Mouse (Mus musculus) intestine, postnatal 0 days (tissue): Measurements from ENCODE around the gene Gpr173. TPM values are rescaled to one million over a fixed set of nuclear protein-coding genes. Genes with fewer than 3 reads are reported as not detected.

Source experiments
- ATAC-seq: fragments of 200-750 bp; cut with Nextera tagmentation; 2 replicates; pipeline ENCODE4 v1.8.0; 2017; ENCODE audit warnings: mild to moderate bottlenecking, moderate TSS enrichment, moderate library complexity
- H3K27ac ChIP-seq: fragments of 300-500 bp; sonication (generic); 2 replicates; pipeline ENCODE4 v1.5.1; 2014; ENCODE audit warnings: mild to moderate bottlenecking, low read depth, low read length, moderate library complexity
- H3K27me3 ChIP-seq: fragments of 300-500 bp; sonication (generic); replicated peaks from 2 replicates; pipeline ENCODE4 v1.6.1; 2014; ENCODE audit warnings: low read length, mixed read lengths; ENCODE audit not compliant: control insufficient read depth, insufficient read depth
- H3K36me3 ChIP-seq: fragments of 300-500 bp; sonication (generic); 2 replicates; pipeline ENCODE4 v1.6.1; 2014; ENCODE audit warnings: mild to moderate bottlenecking, moderate library complexity; ENCODE audit not compliant: control insufficient read depth, insufficient read depth
- H3K4me1 ChIP-seq: fragments of 300-500 bp; sonication (generic); replicated peaks from 2 replicates; pipeline ENCODE4 v1.6.1; 2014; ENCODE audit warnings: antibody characterized with exemption, low read length, mixed read lengths; ENCODE audit not compliant: control insufficient read depth, insufficient read depth
- H3K4me2 ChIP-seq: fragments of 300-500 bp; sonication (generic); replicated peaks from 2 replicates; pipeline ENCODE4 v1.6.1; 2014; ENCODE audit warnings: low read depth, mild to moderate bottlenecking, moderate library complexity
- H3K4me3 ChIP-seq: fragments of 300-500 bp; sonication (generic); 2 replicates; pipeline ENCODE4 v1.5.1; 2014; ENCODE audit warnings: low read depth, low read length
- H3K9ac ChIP-seq: fragments of 300-500 bp; sonication (generic); 2 replicates; pipeline ENCODE4 v1.6.1; 2014; ENCODE audit warnings: mild to moderate bottlenecking, low read depth, low read length
- H3K9me3 ChIP-seq: fragments of 300-500 bp; sonication (generic); 2 replicates; pipeline ENCODE4 v1.6.1; 2016; ENCODE audit warnings: mixed run types; ENCODE audit not compliant: control insufficient read depth
- CTCF ChIP-seq: sonication (generic); IDR thresholded peaks from 2 replicates; pipeline ENCODE4 v1.5.1; 2016; ENCODE audit warnings: low read depth, mild to moderate bottlenecking, control low read depth, antibody characterized with exemption, moderate library complexity
- WGBS: fragments of 180-500 bp; shearing (Covaris S2); extraction: QIAGEN DNeasy Blood & Tissue Kit; methylation state at CpG from one replicate; pipeline ENCODE4 v1.1.7; 2014; 5-methylcytosine and 5-hydroxymethylcytosine counted together
- polyA plus RNA-seq: library from polyadenylated mRNA; unstranded; fragments of >200 nt; fragmentation: Nextera tagmentation; extraction: Ambion mirVana; gene quantifications from 2 replicates; pipeline ENCODE4 v1.2.1, GENCODE M21; 2015

The Gpr173 gene
- polyA plus RNA-seq, 1 experiment from 2014 or later = 0.68 TPM

DNA sequence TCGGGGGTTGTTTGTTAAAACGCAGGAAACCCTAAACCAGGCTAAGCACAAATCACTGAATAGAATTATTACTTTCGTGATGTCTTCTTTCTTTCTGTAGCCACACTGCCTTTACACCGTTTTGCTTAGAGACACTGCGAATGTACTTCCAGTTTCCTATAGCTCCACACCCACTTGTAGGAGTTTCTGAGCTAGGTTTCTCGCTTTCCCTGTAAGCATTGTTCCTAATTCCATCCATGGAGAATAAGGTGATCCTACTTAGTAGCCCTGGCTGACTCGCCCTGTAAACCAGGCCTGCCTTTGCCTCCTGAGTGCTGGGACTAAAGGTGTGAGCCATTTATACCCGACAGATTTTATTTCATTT is 40.8 kb downstream of the Gpr173 start:
- peak overlapping the region; percentile 53 for H3K4me3 ChIP-seq
- peak overlapping the region; percentile 69 for H3K4me2 ChIP-seq
- TF ChIP-seq CTCF = no peak
- H3K9me3 ChIP-seq = no peaks in the 10 kb centered on the region
- H3K36me3 ChIP-seq = no peaks in the 10 kb centered on the region
- peak; percentile 29; the same call in 1 of the 2 replicates for ATAC-seq
- H3K9ac ChIP-seq = no peak overlapping the region
- H3K4me1 ChIP-seq = no peaks in the 10 kb centered on the region
- no peak overlapping the region for H3K27ac ChIP-seq
- H3K27me3 ChIP-seq = no peaks in the 10 kb centered on the region
- WGBS = 20% methylated on average over 8 of the region's 8 CpGs

DNA sequence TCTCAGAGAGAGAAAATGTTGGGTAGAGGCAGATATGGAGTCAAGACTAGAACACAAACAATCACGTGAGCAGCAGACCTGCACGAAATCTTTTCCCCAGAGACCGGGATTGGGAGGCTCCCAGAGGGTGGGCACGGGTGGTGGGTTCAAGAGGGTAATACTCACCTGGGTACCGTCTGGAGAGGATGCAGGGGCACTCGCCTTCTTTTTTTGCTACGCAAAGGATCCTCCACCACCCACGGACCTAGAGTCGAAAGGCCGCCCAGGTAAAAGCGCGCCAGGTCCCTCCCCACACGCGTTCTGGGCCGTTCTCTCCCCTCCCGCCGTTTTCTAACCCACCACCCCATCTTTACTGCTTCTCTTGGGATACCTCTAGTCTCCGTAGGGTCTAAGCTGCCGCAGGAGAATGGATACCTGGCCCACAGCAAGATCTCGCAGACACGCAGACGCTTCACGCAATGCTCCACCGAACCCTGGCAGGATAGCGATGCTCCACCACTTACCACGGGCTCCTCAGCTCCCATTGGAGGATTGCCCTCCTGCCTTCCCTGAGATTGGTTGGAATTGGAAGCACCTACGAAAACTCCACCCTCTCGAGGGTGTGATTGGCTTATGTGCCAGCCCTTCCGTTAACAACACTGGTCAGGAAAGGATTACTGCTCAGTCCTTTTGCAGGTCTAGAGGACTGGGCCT is 41.4 kb downstream of the Gpr173 start, which contains the start of gene Kantr:
Gene Kantr (minus strand): TSS at position 500 of the 693 bp plus-strand sequence.
- peak; percentile 99 for ATAC-seq
- Histone ChIP-seq H3K27ac (no peak within 1 kb of the TSS), H3K4me1 (no peaks in the 10 kb centered on the region), H3K9ac (0 out of 2 replicates have a peak within 1 kb of the TSS, but pooled peaks have one; percentile 22), H3K4me3 (peak within 1 kb of the TSS; percentile 53), H3K9me3 (no peaks in the 10 kb centered on the region), H3K36me3 (no peaks in the 10 kb centered on the region), H3K27me3 (no peaks in the 10 kb centered on the region), H3K4me2 (peak within 1 kb of the TSS; percentile 69)
- 20% methylated on average over 26 of the region's 29 CpGs for WGBS
- no peak for TF ChIP-seq CTCF

DNA sequence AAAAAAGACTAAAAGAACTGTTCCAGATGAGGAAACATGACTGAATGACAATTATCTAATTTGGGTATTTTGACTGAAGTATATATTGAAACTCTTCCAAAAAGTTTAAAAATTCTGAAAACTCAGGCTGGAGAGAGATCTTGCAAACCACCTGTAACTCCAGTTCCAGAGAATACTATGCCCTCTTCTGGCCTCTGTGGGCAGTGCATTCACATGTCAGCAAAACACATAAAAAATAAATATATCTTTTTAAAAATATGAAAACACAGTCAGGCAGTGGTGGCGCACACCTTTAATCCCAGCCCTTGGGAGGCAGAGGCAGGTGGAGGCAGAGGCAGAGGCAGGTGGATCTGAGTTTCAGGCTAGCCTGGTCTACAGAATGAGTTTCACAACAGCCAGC is 44.9 kb downstream of the Gpr173 start:
- Histone ChIP-seq H3K4me2 (no peak overlapping the region), H3K9me3 (no peaks in the 10 kb centered on the region), H3K4me1 (no peaks in the 10 kb centered on the region), H3K36me3 (no peaks in the 10 kb centered on the region), H3K27me3 (no peaks in the 10 kb centered on the region), H3K9ac (no peak overlapping the region), H3K27ac (no peak overlapping the region), H3K4me3 (no peak overlapping the region)
- WGBS = 93% methylated on average over 1 of the region's 1 CpGs
- TF ChIP-seq CTCF = peak; percentile 38; the same call in 1 of the 2 replicates
- ATAC-seq = no peak

DNA sequence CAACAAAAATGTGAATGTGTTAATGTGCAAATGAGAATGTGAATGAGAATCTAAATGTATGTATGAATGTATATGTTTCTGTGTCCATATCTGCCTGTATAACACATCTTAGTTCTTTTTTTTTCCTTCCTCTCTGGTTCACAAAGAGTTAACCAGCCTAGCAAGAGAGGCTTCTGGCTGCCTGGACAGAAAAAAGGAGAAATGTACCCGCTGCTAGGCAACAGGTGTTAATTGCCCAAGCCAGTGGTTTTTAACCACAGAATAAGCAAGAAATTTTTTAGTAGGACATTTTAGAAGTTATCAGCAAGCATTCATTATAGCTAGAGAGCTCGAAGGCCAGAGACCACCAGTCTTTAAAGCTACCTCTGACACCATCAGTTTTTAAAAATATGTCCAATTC is 45.7 kb downstream of the Gpr173 start:
- Histone ChIP-seq H3K27me3 (no peaks in the 10 kb centered on the region), H3K9me3 (no peaks in the 10 kb centered on the region), H3K27ac (no peak overlapping the region), H3K36me3 (no peaks in the 10 kb centered on the region), H3K9ac (no peak overlapping the region), H3K4me3 (no peak overlapping the region), H3K4me1 (no peaks in the 10 kb centered on the region), H3K4me2 (no peak overlapping the region)
- TF ChIP-seq CTCF = no peak
- WGBS = 25% methylated on average over 2 of the region's 2 CpGs
- no peak for ATAC-seq

DNA sequence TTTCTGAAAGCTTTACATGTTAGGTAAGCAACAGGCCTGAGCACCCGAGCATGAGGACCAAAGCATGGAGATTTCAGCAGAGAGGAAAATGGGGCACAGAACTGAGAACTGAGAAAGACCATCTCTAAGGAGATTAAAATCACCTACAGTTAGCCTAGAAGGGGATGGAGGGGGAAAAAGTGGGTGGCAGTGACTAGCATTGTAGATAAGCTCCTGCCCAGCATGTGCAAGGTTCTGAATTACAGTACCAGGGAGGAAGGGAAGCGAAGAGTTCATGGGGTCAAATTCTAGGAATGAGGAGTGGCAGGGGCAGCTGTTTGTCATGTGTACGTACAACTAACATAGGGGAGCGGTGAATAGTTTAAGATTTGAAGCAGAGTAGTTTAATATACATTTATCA is 48.0 kb downstream of the Gpr173 start:
- Histone ChIP-seq H3K9ac (no peak overlapping the region), H3K4me2 (no peak overlapping the region), H3K4me1 (no peaks in the 10 kb centered on the region), H3K4me3 (no peak overlapping the region), H3K27me3 (no peaks in the 10 kb centered on the region), H3K36me3 (no peaks in the 10 kb centered on the region), H3K9me3 (no peaks in the 10 kb centered on the region), H3K27ac (no peak overlapping the region)
- WGBS = 67% methylated on average over 4 of the region's 4 CpGs
- no peak for ATAC-seq
- TF ChIP-seq CTCF = no peak

DNA sequence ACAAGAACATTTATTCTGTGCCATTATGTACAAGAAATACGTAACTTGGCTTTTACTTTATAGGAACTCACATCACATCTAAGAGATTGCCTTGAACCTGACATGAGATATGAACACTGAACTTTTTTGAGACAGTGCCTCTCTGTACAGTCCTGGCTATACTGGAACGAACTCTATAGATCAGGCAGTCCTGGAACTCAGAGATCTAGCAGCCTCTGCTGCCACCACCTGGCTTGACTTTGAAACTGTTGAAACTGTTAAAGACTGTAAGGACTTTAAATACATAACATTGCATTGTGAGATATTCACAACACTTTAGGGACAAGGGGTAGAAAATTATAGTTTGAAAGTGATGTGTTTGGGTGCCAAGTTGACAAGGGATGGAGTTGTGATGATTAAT is 60.6 kb downstream of the Gpr173 start:
- H3K27ac ChIP-seq = no peak overlapping the region
- WGBS = 48% methylated on average over 2 of the region's 2 CpGs
- H3K27me3 ChIP-seq = no peaks in the 10 kb centered on the region
- peak; percentile 71 for TF ChIP-seq CTCF
- no peak overlapping the region for H3K4me2 ChIP-seq
- H3K9ac ChIP-seq = no peak overlapping the region
- H3K4me1 ChIP-seq = no peaks in the 10 kb centered on the region
- no peak overlapping the region for H3K4me3 ChIP-seq
- H3K36me3 ChIP-seq = no peaks in the 10 kb centered on the region
- no peak for ATAC-seq
- no peaks in the 10 kb centered on the region for H3K9me3 ChIP-seq
